Comparison of ENCODE assay signal across 16 mouse cellular contexts in the genomic region with DNA sequence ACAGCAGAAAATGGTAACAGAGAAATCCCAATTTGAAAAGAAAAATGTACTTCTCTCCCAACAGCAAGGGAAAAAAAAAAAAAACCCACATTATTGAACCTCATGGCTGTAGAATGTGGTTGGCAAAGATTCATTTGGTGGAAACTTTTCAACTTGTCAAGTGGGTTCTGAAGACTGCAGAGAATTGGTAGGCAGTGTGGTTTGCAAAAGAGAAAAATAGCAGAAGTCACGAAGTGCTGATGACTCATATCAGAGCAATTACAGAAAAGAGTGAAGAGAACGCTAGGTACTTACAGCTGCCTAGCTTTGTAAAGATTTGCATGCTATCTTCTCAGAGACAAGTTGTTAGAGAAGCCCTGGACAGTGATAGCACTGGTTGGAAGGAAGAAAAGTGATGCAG.
A peak's percentile ranks its signal among the peaks of the same experiment; 100 is the strongest.
DNase-seq lines count a peak whose midpoint lies in the region.
"Had no signal": no experiment of that assay in that cellular context is flagged by ENCODE, and none has a peak within 500 bp of the region (broad histone marks: within the 10 kb centered on the region; RNA-seq: fewer than 3 reads in every experiment).

No protein-coding gene starts in this region.

- peak; percentile 2 for DNase-seq in layer of hippocampus, adult 9-11 months
- DNase-seq in layer of hippocampus, postnatal 36 days, result no peak
- DNase-seq in right cerebral cortex, postnatal 36 days (ENCODE audit: low spot score in 2 of 2), result peak; percentile 4 to 39
- no peak for DNase-seq in right cerebral cortex, postnatal 4 days
- peak; percentile 19 to 62 for DNase-seq in frontal cortex, postnatal 36 days (ENCODE audit: low spot score in 2 of 2)
- no peak for DNase-seq in retina, embryonic 14.5 days (ENCODE audit: low spot score)
- DNase-seq in thymus, postnatal 25 days, result no peak
- DNase-seq: adrenal gland, postnatal 25 days; cerebellum, adult 11 months; cerebellum, adult 9-11 months; gastrocnemius, postnatal 10 days; heart, adult 11 months; kidney, adult 8-10 months; kidney, postnatal 10 days; lung, adult 18-20 months; lung, postnatal 10 days had no signal

Comparison
In these comparisons a context has a peak if more than half of its experiments do, and no peak if none do; other contexts are left out.
1. DNase-seq: peak in layer of hippocampus, adult 9-11 months (single experiment), right cerebral cortex, postnatal 36 days (2 of 2) and frontal cortex, postnatal 36 days (2 of 2); none in layer of hippocampus, postnatal 36 days (0 of 2), right cerebral cortex, postnatal 4 days (single experiment), retina, embryonic 14.5 days (single experiment) and thymus, postnatal 25 days (single experiment).